Mouse (Mus musculus) urinary bladder, adult 2 months (tissue): Measurements from ENCODE around the gene Fndc9. TPM values are rescaled to one million over a fixed set of nuclear protein-coding genes. Genes with fewer than 3 reads are reported as not detected.

ENCODE experiments used
- DNase-seq: peaks from one replicate; pipeline ENCODE4 v3.0.0; 2022; ENCODE audit warnings: low spot score
- polyA plus RNA-seq: library from polyadenylated mRNA; depleted of rRNA; stranded (reverse); fragments of >200 nt; gene quantifications from 2 replicates; pipeline ENCODE4 v1.2.3, GENCODE M21; 2012

The Fndc9 gene
- polyA plus RNA-seq, 1 experiment: 0.07 TPM

- no peak for DNase-seq
Measured at GRCm38 (mm10) chr11:46233966-46234365, 1.4 kb upstream of the Fndc9 start.

DNA sequence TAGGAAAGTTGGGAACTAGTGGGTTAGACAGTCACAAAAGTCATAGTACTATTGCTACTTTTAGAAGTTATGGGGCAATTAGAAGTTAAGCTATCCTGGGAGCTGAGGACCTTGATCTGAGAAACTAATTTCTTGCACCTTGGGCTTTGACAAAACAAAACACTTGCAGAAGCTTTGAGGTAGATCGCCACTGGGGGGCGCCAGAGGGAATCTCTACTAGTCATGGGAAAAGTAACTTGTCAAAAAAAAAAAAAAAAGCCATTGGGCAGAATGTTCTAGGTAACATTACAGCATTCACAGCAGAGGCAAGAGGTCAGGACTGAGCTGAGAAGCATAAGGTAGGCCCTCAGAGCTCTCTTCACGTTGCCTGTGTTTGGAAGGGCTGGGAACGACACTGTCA lies 1.6 kb downstream of the Fndc9 start:
- no peak for DNase-seq

GRCm38 (mm10) chr11:46241150-46241673 lies 5.9 kb downstream of the Fndc9 start:
- DNase-seq: no peak

DNA sequence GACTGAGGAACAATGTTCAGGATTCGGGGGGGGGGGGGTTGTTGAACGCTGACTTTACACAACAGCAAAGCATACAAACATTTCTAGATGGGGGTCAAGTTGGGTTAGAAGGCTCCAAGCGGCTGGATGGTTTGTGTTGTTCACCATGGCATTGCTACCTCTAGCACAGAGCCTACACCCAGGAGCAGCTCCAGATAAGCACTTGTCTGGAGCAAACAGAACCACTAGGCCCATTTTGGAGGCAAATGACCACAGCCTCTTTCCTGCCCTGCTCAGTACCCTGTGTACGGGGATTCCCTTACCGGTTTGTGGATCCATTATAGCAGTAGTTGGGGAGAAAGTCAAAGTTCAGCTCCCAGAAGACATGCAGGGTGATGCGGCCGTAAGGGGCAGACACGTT lies 6.7 kb downstream of the Fndc9 start:
- DNase-seq: no peak

- no peak for DNase-seq
Measured at GRCm38 (mm10) chr11:46244731-46245604, 9.6 kb downstream of the Fndc9 start.

- no peak for DNase-seq
Measured at GRCm38 (mm10) chr11:46245926-46246325, 10.6 kb downstream of the Fndc9 start.

- DNase-seq: no peak
Measured at GRCm38 (mm10) chr11:46246393-46246792, 11.1 kb downstream of the Fndc9 start.

DNA sequence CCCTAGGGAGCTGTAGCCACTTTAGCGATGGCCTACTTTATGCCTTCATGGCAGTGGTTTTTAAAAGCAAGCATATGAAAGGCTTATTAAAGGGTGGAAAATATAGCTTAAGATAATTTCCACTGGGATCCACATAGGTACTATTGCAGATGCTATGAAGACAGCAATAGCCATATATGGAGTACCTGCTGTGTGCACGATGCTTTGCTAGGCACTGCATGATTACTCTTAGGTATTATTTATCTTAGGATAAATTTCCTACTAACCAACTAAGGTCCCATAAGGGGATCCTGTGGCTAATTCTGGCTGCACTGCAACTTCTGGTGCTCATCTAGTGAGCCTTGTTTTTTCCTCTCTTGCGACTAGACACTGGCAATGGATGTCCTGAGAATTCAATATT lies 13.0 kb downstream of the Fndc9 start:
- DNase-seq: no peak

GRCm38 (mm10) chr11:46251994-46252393 lies 16.7 kb downstream of the Fndc9 start:
- peak; percentile 46 for DNase-seq

DNA sequence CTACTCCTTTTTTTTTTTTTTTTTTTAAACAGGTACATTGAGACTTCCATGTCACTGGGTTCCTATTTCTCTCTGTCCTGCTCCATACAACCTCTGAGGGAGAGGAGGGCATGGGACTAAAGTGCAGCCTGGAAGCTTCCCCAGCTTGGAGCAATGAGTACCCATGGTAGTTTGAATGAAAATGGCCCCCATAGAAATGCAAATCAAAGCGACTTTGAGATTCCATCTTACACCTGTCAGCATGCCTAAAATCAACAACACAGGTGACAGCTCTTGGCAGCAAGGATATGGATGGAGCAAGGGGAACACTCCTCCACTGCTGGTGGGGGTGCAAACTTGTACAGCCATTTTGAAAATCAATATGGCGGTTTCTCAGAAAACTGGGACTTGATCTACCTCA lies 20.0 kb downstream of the Fndc9 start:
- DNase-seq: no peak

DNA sequence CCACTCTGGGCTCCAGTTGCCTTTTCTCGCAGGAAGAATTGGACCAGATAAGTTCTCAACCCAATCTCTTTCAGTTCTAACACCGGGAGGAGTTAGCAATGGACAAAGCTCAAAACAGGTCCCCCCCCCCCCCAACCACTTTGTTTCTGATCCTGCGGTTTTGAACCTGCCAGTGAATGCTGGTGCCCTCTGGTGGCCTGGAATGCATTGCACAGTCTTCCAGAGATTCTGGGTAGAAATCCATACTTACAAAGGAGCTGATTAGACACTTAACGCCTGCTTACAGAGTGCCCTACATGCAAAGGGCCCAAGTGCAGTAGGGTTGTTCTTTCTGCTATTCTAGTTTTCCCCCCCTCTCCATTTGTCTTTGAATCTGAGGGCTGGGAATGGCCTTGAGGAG lies 22.9 kb downstream of the Fndc9 start:
- no peak for DNase-seq

DNA sequence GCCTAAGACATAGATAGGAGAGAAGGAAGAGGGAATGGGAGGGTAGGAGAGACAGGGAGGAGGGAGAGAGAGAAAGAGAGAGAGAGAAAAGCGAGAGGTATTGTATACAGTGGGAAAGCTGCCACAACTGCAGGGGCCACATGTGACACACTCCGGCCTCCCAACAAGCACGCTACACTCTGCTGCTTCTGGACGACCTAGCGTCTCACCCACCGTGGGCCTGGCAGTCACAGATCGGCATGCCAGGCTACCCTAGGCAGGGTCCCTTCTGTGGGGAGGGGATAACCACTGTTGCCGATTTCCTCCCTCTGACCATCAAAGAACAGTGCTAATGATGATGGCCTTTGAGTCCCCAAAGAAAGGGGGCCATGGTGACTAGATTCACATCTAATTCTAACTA lies 23.4 kb downstream of the Fndc9 start:
- no peak for DNase-seq

- DNase-seq: no peak
Measured at GRCm38 (mm10) chr11:46262854-46263253, 27.5 kb downstream of the Fndc9 start.

DNA sequence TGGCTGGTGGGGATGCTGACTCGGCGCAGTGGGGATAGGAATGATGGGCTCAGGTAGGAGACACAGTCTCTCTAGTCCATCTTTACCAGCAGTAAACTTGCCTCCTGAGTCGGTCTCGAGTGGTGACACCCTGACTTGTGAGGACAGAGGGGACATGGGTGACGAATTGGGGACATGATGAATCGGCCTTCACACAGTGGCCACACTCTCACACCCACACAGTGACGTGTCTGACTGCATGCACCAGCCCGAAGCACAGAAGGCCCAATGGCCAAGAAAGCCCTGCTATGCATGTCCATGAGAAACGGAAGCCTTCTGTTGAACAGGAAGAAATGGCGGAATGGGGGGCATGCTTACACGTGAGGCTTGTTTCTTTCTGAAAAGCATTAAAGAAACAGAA lies 28.0 kb downstream of the Fndc9 start:
- DNase-seq: no peak

DNA sequence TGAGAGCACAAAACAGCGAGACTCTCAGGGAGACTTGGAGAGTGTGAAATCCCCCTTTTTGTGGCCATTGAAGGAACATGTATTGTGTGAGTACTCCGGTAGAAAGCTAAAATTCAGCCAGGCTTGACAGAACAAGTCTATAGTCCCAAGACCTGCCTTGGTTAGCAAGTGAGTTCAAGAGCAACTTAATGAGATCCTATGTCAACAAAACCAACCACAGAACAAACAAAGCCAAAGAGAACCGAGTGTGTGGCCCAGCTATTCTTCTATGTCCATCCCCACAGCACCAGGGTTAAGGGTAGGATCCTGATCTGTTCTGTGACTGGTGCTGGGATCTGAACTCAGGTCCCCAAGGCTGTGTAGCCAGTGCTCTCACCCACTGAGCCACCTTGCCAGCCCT lies 29.3 kb downstream of the Fndc9 start:
- no peak for DNase-seq

DNA sequence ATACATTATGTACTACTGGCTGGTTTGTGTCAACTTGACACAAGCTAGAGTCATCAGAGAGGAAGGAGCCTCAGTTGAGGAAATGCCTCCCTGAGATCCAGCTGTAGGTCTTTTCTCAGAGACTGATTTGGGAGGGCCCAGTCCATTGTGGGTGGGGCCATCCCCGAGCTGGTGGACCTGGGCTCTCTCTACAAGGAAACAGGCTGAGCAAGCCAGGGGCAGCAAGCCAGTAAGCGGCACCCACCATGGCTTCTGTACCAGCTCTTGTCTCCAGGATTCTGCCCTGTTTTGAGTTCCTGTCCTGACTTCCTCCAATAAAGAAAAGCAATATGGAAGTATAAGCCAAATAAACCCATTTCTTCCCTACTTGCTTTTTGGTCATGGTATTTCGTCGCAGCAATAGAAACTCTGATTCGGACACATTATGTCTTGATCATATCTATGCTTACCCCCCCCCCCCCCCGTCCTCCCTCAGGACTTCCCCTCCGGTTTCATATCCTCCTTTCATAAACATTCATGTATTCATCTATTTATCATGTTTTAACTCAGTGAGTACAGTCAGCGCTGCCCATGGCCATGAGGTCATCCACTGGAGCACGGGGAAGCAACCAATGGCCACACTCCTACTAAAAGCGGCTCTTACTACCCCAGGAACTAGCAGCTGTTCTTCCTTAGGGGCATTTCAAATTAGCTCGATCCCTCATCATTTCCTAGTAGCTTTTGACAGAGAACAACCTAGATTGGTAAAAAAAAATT lies 29.9 kb downstream of the Fndc9 start:
- DNase-seq: no peak

DNA sequence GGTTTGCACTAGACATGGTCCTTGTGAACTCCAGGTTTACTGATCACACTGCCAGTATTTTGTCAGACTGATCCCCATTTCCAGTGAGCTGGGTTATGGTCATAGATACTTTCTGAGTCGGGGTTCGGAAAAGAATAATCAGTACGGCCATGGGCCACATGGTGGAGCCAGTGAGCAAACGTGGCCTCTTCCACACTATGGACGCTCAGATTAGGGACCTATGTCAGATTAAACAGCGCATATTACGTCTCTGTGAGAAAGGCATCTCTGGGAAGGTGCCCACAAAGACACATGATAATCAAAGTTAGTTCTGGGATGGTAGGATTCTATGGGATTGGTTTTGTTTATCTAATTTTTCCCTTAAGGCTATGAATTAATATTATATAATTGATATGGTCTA lies 33.7 kb downstream of the Fndc9 start:
- DNase-seq: no peak

DNA sequence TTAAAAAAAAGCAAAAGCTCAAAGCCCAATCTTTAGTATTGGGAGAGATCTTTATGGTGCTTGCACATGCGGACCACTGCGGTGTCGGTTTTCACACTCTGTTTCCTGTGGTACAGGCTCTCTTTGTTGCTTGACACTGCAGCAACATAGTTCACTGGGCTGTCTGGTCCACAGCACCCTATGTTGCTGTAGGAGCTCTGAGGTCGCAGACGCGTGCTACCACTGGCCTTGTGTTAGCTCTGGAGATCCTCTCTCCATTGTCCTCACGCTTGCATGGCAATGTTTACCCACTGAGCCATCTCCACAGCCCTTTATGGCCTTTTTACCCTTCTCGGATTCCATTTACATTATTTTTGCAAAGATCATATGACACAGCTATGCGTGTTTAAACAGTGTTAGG lies 34.1 kb downstream of the Fndc9 start:
- DNase-seq: no peak

GRCm38 (mm10) chr11:46269893-46270292 lies 34.6 kb downstream of the Fndc9 start:
- DNase-seq: no peak

DNA sequence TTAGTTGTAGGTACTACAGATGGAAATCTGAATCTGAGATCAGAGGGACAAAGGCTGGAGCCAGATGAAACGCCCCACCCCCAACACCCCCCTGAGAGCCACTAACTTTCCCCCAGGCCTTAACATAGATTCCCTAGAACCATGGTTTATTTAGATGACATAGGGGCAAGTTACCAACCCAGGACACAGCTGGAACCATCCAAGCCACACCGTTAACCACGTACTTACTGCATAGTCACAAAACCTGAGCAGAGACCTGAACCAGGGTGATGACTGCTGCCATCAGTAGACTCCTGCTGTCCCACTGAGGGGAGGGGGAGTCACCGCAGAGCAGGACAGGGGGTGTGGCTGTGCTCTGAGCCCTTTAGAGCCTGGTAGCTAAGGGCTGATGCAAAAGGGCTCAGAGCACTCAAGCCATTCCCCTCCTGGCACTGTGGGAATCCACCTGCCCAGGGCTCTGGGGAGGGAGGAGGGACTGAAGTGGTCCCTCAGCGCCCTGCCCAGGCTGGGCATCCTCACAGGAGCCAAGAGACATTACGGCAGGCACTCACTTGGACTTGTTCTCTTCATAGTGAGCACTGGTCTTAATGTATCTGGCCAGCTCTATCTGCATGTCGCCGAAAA lies 36.8 kb downstream of the Fndc9 start:
- no peak for DNase-seq

DNA sequence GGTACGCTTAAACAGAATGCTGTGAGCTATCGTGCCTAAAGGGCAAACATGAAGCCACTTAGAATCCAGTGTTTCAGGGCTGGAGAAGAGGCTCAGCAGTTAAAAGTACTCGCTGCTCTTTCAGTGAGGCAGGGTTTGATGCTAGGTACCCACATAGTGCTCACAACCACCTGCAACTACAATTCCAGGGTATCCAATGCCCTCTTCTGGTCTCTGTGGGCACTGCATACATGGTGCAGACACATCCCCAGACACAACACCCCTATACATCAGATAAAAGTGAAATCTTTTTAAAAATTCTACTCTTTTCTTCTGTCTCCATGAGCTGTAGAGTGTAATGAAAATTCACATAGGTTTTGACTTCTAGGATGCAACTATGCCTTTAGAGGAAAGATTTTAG lies 38.6 kb downstream of the Fndc9 start:
- no peak for DNase-seq

- peak; percentile 43 for DNase-seq
Measured at GRCm38 (mm10) chr11:46275302-46275701, 40.0 kb downstream of the Fndc9 start.
